Mouse (Mus musculus) bone marrow, adult 2 months (tissue): ENCODE measurements around the gene Htr1b.

Experiments used
- CTCF ChIP-seq: fragments of 200-500 bp; IDR thresholded peaks from 2 replicates; pipeline ENCODE4 v1.5.1; 2011; ENCODE audit warnings: low read length, control low read depth; ENCODE audit not compliant: control insufficient read depth, insufficient read depth
- POLR2A ChIP-seq: fragments of 200-500 bp; IDR thresholded peaks from 2 replicates; pipeline ENCODE4 v1.6.1; 2011; ENCODE audit warnings: low read depth, mild to moderate bottlenecking, control low read depth, low read length, borderline replicate concordance; ENCODE audit not compliant: control insufficient read depth

DNA sequence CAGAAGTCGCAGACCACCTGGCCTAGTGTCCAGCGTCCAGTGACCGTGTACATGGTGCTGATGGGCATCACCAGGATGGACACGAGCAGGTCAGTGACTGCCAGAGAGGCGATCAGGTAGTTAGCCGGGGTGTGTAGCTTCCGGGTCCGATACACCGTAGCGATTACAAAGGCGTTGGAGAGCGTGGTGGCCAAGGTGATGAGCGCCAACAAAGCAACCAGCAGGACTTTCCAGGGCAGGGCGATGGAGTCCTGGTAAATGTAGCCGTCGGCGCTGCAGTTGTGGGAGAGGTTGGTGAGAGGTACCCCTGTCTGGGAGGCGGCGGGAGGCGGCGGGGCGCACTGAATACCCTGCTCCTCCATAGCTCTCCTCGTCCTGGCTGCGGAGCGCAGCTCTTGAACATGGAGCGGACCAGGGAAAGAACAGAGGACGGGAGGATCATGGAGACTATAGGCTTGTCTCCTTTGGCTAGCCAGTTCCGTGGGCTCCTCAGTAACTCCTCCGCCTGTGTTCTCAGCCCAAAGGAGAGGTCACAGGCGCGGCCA is 1.4 kb downstream of the Htr1b start:
- TF ChIP-seq CTCF: no peak
- TF ChIP-seq POLR2A: no peak
